Mouse (Mus musculus): ENCODE results near the gene Lrp5.

Gene Lrp5

DNA sequence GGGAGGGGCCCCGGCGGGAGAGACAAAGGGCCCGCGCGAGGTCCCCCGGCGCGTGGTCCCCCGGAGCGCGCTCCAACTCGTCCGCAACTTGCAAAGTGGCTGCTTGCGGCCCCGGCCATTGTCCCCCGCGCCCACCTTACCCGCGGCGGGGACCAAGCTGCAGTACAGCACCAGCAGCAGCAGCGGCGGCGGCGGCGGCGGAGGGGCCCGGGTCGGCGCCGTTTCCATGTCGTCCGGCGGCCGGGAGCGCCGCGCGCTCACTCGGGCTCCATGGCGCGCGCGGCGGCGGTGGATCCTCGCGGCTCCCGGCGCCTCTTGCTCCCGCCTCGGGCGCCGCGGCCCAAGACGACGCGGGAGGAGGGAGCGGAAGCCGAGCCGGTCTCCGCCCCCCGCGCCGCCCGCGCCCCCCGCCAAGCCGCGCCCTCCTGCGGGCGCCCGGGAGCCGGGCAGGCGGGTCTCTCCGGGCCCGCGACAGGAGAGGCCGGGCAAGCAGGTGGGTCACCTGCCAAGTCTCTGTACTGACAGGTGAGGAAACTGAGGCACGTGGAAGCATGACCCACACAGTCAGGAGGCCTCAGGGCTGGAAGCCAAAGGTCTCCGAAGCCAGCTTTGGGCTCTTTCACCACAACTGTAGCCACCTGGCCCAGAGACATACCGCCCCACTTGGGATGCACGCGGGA, at the start of gene Lrp5:
TSS of gene Lrp5 (minus strand) at position 350 of the 680 bp plus-strand sequence.
- peak; percentile 73 for DNase-seq (ENCODE audit: low spot score)

DNA sequence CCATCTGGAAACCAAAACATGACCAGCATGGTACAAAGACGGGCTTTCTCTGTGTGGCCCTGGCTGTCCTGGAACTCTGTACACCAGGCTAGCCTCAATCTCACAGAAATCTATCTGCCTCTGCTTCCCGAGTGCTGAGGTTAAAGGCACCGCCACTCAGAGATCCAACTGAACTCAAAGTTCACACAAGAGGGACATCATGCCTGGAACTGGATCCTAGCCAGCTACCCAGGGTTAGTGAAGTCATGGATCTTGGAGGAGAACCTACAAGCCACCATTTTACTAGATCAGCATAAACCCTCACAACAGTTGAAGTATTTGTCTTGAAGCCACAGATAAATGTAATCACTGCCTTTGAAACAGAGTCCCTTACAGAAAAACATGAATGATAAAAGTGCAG, 49.6 kb upstream of the Lrp5 start:
- no peak for DNase-seq (ENCODE audit: low spot score)

DNA sequence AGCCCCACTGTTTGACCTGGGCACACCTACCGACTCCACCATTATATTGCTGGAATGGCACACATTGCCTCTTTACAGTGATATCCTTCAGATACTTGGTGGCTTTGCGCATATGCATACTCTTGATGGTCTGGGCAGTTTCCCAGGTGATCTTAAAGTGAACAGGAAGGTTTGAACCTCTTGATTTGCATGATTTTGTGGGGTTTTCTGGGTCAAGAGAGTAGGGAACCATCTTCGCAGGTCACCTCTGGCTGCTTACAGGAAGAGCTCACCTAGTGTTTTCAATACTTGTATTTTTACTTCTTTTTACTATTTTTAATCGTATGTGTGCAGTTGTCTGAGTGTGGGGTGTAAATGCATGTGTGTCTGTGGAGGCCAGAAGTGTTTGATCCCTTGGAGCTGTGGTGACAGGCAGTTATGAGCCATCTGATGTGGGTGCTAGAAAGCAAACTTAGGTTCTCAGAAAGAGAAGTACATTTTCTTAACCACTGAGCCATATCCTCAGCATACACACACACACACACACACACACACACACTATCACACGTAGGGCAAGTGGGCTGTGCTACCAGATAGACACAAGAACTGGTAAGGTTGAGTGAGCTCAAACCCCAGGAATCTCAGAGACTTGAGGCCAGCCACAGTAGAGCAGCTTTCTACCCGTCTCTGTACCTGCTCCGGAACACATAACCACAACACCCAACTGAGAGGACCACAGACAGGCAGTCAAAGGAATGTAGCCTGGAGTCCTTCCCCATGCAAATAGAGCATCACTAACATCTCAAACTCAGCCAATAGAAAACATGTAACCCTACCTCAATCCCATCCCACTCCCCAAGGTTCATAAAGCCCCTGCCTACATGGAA, 44.6 kb upstream of the Lrp5 start:
- no peak for DNase-seq (ENCODE audit: low spot score)

DNA sequence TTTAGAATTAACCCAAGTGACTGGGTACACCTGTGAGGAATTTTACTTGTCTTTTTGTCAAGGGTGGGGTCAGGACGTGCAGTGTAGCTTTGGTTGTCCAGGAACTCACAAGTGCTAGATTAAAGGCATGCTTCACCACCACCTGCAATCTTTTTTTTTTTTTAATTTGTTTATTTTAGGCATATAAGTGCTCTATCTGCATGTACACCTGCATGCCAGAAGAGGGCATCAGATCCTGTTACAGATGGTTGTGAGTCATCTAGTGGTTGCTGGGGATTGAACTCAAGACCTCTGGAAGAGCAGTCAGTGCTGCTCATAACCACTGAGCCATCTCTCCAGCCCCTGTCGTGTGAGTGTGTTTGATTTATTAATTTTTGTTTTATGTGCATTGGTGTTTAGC, 42.5 kb upstream of the Lrp5 start:
- no peak for DNase-seq (ENCODE audit: low spot score)

DNA sequence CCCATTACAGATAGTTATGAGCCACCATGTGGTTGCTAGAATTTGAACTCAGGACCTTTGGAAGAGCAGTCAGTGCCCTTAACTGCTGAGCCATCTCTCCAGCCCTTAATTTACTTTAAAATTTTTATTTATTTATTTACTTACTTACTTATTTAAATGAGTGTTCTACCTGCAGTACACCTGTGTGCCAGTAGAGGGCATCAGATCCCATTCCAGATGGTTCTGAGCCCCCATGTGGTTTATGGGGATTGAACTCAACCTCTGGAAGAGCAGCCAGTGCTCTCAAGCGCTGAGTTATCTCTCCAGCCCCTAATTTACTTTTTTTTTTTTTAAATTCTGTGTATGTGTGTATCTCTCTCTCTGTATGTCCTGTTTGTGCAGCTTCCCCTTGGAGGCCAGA, 38.4 kb upstream of the Lrp5 start:
- DNase-seq (ENCODE audit: low spot score): peak; percentile 82

DNA sequence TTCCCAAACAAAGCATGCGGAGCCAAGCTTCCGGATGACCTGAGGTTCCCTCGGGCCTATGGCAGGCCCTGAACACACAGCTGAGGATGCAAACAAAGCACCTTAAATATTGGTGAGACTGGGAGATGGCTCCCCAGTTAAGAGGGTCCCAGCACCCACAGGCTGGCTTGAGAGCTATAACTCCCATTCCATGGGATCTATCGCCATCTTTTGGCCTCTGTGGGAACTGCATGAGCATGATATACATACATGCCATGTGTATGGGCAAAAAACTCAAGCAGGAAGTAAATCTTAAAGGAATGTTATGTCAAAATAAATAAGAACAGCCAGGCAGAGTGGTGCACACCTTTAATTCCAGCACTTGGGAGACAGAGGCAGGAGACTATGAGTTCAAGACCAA, 37.5 kb upstream of the Lrp5 start:
- DNase-seq (ENCODE audit: low spot score): peak; percentile 60

DNA sequence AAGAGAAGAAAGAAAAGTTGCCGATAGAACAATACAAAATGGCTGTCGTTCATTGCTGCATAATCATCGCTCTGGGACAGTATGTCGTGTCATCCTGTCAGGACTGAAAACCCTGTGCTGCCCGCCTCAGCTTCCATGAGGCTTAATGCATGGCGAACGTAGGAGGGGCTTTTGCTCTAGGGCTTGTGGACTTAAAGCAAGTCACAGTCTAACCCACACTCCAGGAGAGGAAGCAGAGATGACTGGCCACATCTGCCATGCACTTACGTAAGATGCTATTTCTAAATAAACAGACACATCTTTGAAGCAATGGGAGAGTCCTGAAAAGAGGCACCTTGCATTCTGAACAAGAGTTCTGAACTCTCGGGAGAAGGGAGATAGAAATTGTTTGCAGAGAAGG, 36.8 kb upstream of the Lrp5 start:
- DNase-seq (ENCODE audit: low spot score): no peak

DNA sequence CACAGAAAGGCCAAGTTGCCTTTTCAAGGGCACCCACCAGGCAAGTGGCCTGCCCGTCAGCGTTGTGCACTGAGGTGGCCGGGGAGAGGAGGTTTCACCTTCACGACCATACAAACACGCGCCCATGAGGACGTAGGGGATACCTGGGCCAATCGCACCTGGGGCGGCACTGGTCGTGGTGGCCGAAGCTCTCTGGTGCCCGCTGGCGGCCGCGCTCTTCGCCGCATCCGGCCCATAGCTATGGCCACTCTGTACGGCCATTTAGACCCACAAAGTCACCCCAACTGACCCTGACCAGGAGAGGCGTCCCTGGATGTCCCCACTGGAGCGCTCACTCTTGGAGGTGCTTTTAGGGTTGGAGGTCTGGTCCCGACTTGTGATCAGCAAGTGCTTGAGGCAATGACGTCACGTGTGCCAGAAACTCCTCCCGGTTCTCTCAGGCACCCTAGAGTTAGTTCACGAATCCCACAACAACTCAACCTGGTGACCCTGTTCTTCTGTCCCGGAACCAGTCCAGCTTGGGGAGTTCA, 33.1 kb upstream of the Lrp5 start:
- peak; percentile 81 for DNase-seq (ENCODE audit: low spot score)

DNA sequence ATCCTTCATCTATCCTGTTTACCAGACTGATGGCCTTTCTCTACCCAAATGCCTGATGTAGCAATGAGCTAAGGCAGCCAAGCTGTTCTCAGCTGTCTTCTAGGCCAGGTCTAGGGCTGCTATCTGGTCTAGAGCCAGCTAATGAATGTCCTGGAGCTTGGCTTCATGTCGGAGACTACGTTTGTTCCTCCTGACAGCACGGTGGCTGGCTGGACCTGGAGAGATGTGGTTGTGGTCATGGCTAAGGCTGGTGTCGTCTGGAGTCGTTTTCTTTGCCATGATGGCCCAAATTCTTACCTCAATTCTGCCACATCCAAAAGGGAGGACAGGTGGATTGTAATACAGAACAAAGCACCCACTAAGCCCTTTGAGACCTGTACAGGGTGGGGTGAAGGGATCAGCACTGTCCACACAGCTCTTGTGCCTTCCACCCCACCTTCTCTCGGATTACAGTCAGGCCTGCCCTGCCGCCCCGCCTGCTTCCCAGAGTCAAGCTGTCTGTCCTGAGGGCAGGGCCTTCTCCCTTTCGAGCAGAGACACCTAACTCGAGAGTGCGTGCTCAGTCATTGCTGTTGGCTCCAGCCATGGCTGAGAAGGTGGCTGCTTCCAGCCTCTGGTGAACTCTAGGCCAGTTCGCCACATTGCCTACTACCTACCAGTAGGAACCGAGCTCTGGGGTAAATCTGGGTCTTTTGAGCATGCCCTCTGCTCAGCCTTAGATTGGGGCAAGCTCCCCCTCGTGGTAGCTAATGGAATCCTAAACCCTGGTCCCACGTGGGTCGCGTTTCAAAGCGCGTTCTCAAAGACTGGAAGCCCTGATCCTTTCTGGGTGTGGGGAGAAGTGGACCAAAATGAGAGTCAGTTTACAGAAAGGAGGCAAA, 32.4 kb upstream of the Lrp5 start:
- peak; percentile 82 for DNase-seq (ENCODE audit: low spot score)

DNA sequence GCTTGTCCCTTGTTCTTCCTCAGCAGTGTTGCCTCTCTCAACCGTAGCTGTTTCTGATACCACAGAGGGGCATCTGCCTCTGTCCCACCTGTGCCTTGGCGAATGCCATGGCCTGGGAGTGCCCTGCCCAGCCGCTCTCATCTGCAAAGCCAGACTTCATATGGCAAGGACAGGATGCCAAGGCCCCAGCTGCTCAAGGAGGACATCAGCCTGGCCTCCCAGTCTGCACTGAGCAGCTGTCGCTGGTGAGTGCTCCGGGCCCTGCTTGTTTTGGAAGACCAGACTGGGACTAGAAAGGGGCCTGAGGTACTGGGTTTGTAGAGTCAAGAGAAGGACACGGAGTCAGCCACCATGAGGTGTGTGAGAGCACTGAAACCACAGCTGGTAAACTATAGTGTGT, 28.0 kb upstream of the Lrp5 start:
- no peak for DNase-seq (ENCODE audit: low spot score)

DNA sequence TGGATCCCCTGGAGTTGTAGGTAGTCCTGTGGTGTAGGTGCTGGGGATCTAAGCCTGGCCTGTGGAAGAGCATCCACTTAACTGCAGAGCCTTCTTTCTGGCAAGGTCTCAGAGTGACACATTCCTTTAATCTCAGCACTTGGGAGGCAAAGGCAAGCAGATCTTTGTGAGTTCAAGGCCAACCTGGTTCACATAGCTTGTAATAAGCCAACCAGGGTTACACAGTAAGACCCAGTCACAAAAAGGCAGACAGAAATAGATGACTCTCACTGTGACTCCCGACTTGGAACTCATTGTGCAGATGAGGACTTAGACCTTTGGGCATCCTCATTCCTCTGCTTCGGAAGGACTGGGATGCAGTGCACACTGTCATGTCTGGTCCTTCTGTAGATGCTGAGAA, 24.1 kb upstream of the Lrp5 start:
- DNase-seq (ENCODE audit: low spot score): no peak

DNA sequence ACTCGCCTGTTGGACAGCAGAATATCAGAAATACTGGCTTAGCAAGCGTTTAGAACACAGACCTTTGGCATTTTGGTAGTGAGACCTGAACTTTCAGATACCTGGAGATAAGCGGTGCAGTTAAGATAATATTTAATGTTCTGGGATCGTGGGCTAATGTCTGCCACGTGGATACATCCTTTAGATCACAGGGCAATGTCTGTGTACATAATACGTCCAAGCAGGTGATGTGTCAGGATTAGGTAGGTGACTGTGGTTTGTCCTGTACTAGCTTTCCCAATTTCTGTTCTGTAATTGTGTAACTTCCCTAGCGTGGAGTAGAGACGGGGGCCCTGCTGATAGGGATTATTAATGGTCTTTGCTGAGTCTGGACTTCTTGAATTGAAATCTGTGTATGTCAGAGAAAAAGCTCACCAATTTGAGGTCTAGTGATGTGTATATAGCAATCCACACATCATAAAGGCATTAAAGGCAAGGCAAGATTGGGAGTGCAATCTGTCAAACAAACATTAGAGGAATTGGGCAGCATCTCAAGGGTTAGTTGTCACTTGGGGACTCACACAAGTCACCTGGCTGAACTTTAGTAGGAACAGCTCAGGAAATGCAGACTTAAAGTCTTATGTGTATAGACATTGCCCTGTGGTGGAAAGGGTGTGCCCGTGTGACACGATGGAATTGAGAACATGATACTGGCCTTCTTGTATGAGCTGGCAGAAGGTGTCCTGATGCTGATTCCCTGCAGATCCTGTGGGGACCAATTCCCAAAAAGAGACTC, 22.8 kb upstream of the Lrp5 start:
- DNase-seq (ENCODE audit: low spot score): no peak

DNA sequence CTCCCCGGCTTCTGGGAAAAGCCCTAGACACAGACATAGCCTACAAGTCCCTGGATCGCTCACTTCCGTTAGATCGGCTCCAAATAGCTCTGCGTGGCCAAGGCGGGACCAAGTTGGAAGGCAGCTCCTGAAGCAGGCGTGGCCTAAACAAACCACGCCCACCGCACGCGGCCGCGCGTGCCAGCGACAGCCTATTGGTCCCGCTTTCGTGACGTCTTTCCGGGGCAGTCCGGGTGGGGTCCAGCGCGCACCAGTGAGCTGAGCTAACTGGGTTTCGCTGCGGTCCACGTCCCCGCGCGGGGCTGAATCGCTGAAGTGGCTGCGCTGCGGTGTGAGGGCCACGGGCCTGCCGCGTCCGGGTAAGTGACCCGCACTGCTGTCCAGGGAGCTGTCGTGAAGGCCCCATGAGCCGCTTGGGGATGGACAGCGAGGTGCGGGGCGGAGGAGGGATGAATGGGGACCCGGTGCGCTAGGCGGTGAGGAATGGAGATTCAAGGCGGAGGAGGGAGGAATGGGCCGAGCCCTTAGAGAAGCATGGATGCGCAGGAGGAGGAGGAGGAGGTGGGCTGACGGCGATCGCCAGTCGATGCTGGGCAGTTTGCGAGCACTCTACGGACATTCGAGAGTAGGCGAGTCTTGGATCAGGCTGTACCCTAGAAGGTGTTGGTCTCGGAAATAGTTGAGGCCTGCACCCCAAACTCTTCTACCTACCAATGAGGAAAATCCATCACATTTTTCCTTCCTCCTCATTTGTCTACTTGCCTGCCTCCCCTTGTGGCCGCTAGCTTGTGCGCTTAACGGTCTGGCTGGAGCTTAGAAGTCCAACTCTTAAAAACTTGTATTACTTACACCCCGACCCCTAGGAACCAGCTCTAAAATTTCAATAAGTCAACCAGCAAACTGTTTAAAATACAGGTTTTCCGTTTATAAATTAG, 22.0 kb upstream of the Lrp5 start, which contains the start of gene 1810055G02Rik:
TSS of gene 1810055G02Rik (plus strand) at position 216 of the 935 bp plus-strand sequence.
- DNase-seq (ENCODE audit: low spot score): peak; percentile 98

DNA sequence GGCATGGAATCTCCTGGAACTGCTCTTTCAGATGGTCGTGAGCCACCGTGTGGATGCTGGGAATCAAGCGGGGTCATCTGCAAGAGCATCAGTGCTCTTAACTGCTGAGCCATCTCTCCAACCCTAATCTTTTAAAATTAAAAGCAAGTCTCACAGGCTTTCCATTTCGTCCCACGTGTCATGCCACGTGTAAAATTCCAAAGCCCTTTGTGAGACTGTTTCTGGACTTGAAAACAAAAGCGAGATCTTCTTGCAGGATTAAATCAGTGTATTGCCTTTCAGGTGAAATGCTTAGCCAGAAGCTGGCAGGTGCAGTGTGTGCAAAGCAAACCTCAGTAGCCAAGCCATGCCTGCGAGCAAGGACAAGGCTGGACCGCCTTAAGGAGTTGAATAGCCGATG, 21.2 kb upstream of the Lrp5 start:
- DNase-seq (ENCODE audit: low spot score): no peak

DNA sequence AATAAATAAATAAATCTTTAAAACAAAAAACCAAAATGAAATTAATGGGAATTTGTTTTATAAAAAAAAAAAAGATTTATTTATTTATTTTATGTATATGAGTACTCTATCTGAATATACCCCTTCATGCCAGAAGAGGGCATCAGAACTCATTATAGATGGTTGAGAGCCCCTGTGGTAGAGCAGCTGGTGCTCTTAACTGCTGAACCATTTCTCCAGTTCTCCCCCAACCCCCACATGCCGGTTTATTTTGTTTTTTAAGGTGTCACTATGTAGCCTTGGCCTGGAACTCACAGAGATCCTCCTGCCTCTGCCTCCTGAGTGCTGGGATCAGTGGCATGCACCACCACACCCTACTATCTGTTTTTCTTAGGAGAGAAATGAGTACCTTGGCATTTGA, 19.9 kb upstream of the Lrp5 start:
- no peak for DNase-seq (ENCODE audit: low spot score)

DNA sequence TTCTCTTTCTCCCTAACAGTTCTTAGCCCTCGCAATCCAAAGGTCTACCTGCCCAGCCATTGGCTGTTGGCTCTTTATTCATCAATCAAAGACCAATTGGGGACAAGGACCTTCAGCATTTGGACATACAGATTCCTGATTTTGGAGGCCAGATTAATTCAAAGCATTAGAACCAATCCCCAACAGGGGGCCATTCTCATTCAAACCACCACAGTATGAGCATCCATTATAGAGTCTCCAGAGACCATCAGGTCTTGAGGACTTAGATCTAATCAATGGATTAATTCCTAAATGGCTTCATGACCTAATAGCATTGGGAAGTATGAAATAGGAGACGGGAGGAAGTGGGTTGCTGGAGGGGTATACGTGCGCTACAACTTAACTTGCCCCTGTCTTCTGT, 16.1 kb upstream of the Lrp5 start:
- no peak for DNase-seq (ENCODE audit: low spot score)

DNA sequence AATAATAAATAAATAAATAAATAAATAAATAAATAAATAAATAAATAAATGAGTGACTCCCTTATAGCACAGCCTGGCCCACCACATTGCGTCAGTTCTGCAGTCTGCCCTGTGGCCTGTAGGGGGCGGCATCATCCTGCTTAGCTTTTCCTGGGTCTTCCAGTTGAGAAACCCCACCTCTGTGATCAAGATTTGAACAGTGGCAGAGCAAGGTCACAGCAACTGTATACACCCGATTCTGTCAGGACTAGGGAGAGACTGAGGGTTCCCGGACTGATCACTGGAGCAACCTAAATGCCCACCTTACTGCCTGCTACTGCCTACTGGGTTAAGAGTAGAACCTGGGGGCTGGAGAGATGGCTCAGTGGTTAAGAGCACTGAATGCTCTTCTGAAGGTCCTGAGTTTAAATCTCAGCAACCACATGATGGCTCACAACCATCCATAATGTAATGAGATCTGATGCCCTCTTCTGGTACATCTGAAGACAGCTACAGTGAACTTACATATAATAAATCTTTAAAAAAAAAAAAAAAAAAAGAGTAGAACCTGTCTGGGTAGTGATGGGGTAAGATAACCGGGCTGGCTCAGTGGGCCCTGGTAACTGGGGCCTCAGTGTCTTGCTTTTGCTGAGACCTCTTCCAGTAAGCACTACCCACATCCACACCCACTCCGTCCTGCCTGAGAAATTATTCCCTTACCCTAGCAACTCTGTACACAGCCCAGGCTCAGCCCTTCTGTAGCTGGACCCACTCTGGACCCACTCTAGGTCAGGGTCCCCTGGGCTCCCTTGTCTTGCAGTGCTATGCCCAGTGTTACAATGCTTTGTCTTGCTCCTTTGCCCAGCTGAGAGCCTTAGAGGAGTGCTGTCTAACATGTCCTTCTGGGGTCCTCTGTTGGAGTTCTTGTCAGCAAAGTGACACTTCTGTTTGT, 13.4 kb upstream of the Lrp5 start:
- peak; percentile 87 for DNase-seq (ENCODE audit: low spot score)

DNA sequence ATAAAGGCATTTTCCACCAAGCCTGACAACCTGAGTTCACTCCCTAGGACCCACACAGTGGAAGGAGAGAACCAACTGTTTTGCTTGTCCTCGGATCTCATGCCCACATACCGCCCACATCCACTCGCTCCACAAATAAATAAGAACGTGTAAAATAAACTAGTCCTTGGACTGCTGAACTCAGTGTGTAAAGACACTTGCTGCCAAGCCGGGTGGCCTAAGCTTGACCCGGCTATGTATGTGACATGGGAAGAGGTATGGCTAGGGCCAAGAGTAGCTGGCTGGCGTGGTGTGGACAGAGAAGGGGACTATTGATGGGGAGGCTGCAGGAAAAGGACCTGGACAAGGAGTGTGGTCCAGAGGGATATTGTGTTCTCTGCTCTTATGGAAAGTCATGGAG, 11.7 kb upstream of the Lrp5 start:
- no peak for DNase-seq (ENCODE audit: low spot score)

DNA sequence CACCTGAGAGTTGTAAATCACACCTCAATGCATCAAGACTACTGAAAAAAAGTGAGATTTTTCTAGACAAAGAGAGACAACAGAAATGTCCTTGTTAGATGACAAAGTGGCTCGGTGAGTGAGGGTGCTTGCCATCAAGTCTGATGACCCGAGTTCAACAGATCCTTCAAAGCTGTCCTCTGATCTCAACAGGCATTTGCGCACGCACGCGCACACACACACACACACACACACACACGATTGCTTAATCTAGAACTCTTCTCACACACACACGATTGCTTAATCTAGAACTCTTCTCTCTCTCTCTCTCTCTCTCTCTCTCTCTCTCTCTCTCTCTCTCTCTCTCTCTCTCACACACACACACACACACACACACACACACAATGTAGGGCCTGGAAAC, 9.6 kb upstream of the Lrp5 start:
- DNase-seq (ENCODE audit: low spot score): no peak
